Mouse (Mus musculus) skeletal muscle tissue, adult 2 months (tissue): Measurements from ENCODE around the gene Esf1.
"Not testable (repeated sequence)": the region's sequence is repeated elsewhere in the genome, so short reads cannot be mapped to it uniquely, and the experiment has no call there.

Experiments used
- DNase-seq: peaks from one replicate; pipeline ENCODE4 v3.0.0-alpha.2; 2012; ENCODE audit warnings: low read depth, low spot score

Gene Esf1

GRCm38 (mm10) chr2:140170127-140170802, at the start of gene Esf1, which contains the start of gene Ndufaf5:
Gene Esf1, minus strand, starts transcription at chr2:140170564.
Gene Ndufaf5, plus strand, starts transcription at chr2:140170649.
- DNase-seq: peak; percentile 96

DNA sequence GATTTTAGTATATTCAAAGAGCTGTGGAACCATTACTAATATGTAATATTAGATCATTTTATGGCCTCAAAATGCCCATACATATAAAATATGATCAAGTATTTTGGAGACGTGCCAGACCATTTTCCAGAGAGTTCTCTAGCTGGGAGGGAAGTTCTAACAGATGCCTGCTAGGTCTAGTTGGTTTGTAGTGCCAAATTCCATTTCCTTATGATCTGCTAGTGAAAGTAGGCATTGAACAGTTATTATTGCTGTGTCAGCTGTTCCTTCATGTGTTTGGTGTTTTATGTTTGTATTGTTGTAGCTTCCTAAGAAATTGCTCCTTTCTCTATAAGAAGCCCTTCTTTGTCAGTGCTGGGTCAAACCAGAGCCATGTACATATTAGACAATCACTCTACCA, 45.6 kb upstream of the Esf1 start:
- no peak for DNase-seq

DNA sequence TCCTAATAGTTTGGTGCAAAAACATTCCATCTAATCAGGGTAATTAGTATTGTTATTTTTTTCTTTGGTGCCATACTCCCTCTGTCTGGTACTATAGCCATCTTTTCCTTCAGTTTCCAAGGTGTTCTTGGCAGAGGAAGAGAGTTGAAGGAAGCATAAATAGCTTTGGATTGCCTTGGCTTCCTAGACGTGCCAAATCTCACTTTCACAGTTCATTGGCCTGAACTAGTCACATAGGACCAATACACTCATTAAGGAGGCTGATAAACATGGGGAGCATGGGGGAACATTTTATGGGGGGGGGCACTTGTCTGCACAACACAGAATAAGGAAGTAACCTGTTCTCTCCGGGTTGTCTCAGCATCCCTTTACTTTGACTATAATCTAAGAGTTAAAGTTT, 45.1 kb upstream of the Esf1 start:
- DNase-seq: no peak

GRCm38 (mm10) chr2:140214519-140215027, 44.2 kb upstream of the Esf1 start:
- no peak for DNase-seq

GRCm38 (mm10) chr2:140203756-140204155, 33.4 kb upstream of the Esf1 start:
- no peak for DNase-seq

DNA sequence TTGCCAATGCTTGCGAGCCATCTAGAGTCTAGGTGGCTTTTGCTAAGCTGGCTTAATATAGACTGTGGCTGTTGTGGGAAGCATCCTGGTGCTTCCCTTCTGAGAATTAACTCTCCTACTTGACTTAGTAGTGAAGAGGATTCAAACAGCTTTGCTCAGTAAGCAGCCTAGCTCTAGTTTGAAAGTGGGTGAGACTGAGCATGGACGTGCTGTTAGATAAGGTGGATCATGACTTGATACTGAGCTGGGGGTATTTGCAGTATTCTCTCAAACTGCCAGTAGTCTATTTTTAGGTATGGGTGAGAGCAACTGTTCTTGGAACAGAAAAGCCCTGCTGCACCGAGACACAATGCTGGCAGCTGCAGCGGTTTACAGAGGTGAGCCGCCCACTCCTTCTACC, 32.2 kb upstream of the Esf1 start:
- DNase-seq: peak; percentile 24

DNA sequence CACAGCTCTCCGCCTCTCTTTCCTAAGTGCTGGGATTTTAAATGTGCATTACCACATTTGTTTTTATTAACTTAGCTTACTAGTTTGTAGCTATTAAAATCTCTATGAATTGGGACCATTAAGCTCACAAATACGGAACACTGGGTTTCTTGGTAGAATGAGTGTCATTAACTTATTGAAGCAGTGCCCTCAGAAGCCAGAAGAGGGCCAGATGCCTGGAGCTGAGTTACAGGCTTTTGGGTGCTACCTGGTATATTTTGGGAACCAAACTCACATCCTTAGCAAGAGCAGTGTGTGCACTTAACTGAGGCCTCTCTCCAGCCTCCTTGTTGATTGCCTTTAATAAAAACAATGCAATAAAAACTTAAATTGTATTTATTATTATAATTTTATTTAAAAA, 30.3 kb upstream of the Esf1 start:
- no peak for DNase-seq

GRCm38 (mm10) chr2:140185685-140186210, 15.4 kb upstream of the Esf1 start:
- not testable (repeated sequence) for DNase-seq

- DNase-seq: no peak
Observed at GRCm38 (mm10) chr2:140170803-140171553, 614 bp upstream of the Esf1 start.

- DNase-seq: no peak
Observed at GRCm38 (mm10) chr2:140169057-140169456, 1.3 kb downstream of the Esf1 start.

- DNase-seq: no peak
Observed at GRCm38 (mm10) chr2:140163351-140163854, 7.0 kb downstream of the Esf1 start.

GRCm38 (mm10) chr2:140159186-140159730, 11.1 kb downstream of the Esf1 start:
- no peak for DNase-seq

DNA sequence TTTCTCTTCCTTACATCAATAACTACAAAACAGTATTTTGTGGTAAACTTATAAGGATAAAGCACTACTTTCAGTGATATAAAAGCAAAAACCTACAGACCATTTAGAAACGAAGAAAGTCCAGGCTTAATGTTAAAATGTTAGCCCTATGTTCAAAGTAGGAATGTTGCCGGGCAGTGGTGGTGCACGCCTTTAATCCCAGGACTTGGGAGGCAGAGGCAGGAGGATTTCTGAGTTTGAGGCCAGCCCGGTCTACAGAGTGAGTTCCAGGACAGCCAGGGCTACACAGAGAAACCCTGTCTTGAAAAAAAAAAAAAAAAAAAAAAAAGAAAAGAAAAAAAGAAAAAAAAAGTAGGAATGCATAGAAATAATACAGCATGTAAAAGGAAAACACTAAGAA, 18.6 kb downstream of the Esf1 start, which contains the start of gene Gm17374:
TSS of gene Gm17374 (plus strand) at position 301 of the 400 bp plus-strand sequence.
- DNase-seq: not testable (repeated sequence)

DNA sequence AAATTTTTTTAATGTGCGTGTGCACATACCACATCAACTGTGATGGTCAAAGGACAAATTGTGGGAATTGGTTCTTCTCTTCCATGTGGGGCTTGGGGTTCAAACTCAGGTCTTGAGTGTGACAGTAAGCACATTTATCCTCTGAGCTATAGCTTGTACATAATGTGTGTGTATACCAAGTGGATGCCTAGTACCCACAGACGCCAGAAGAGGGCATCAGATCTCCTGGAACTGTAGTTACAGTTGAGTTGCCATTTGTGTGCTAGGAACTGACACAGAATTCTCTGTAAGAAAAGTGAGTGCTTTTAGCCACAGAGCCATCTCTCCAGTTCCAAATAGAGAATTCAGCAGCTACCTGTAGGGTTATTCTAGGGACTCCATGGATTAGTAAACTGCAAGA, 44.8 kb downstream of the Esf1 start:
- DNase-seq: no peak

GRCm38 (mm10) chr2:140113851-140114250, 56.5 kb downstream of the Esf1 start:
- DNase-seq: peak; percentile 13

- no peak for DNase-seq
Observed at GRCm38 (mm10) chr2:140108945-140109344, 61.4 kb downstream of the Esf1 start.

GRCm38 (mm10) chr2:140107641-140108040, 62.7 kb downstream of the Esf1 start:
- DNase-seq: peak; percentile 12

- no peak for DNase-seq
Observed at GRCm38 (mm10) chr2:140104951-140105350, 65.4 kb downstream of the Esf1 start.

DNA sequence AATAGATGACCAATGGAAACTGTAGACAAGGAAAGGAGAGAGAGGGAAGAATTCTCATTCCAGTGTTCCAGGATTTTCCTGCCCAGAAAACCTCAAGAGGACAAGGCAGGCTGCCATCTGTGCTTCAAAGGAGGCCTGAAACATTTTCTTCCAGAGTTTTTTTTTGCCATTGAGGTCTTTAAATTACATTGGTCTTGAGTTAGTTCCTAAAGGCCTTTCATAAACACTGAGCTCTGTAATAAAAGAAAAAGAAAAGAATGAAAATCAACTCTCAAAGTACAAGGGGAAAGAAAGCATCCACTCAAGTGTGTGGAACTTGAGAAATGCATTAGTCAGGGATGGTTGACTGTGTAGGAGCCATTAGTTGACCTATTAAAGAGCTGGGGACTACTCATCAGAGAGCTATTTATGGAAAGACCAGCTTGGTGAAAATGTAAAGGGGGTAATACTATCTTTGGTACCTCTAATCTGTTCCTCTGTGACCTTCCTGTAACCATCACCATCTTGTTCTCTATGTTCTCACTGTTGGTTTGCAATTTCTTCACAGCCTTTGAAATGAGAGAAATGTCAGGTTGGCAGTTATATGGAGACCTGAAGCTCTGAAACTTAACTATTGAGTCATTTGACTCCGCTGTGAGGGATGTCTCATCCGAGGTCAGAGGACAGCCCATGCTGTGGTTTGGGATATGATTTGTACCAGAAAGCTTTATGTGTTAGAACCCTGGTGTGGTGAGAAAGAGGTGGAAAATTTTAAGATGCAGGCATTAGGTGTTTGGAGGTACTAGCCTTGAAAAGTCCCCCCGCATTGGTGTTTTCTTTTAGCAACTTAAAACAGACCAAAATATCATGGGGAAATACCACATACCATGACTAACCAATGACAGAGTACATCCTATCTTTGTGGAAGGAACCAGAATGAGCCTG, 69.6 kb downstream of the Esf1 start:
- DNase-seq: no peak

DNA sequence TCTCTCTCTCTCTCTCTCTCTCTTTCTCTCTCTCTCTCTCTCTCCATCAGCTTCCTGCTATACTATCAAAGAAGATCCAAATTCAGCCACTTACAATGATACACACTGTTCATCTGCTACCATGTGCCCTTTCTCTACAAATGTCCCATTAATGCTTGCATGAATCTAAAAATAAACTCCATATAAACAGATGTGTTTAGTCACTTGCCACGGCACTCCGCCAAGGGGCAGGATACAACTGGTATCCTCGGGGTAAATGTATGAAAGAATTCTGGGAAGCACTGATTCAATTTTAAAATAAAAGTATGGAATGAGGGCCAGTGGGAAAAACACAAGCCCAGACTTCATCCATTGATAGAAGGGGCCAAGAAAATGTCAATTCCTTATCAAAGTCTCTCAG, 70.4 kb downstream of the Esf1 start:
- no peak for DNase-seq

GRCm38 (mm10) chr2:140097131-140097591, 73.2 kb downstream of the Esf1 start:
- DNase-seq: no peak
